Mouse (Mus musculus): ENCODE results near the gene Gm14408.
"Not testable (repeated sequence)": the region's sequence is repeated elsewhere in the genome, so short reads cannot be mapped to it uniquely, and the experiment has no call there.

Gene Gm14408

GRCm38 (mm10) chr2:176830840-176831239 is at the start of gene Gm14408:
Gene Gm14408 (plus strand): TSS chr2:176831140.
- in situ Hi-C loops (cut with MboI, MseI): not testable (repeated sequence)

GRCm38 (mm10) chr2:176798312-176798711 is 32.6 kb upstream of the Gm14408 start, which contains the start of gene Gm14295:
Gene Gm14295 (plus strand): TSS chr2:176798612.
- in situ Hi-C loops (cut with MboI, MseI): not testable (repeated sequence)

GRCm38 (mm10) chr2:176798785-176799184 is 32.2 kb upstream of the Gm14408 start:
- in situ Hi-C loops (cut with MboI, MseI): not testable (repeated sequence)

Data from T-helper 2 cell (primary cell).